In the genomic region with DNA sequence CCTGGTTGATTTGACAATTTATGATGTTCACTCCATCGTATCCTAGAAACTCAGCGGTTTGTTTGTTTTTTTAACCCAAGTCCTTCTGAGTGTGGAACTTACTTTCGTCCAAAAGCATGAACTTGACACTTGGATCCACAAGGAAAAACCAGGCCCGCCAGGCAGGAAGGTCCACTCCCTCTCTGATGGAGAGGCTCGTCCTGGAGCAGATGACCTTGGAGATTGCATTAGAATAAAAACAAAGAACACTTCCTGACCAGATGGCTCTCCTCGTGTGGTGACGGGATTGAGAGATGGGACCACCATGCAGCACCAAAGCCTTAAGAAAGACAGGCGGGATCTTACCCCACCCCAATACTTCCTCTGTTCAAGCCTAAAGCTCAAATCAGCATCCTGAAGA, we compare ENCODE assay signal across 9 mouse cellular contexts. TPM values are rescaled to one million over a fixed set of nuclear protein-coding genes. Genes with fewer than 3 reads are reported as not detected.
DNase-seq lines count a peak whose midpoint lies in the region; ATAC-seq lines count a peak whose summit lies in the region.
"Had no signal": no experiment of that assay in that cellular context is flagged by ENCODE, and none has a peak within 500 bp of the region (broad histone marks: within the 10 kb centered on the region; RNA-seq: fewer than 3 reads in every experiment).

No protein-coding gene starts in this region.

- peak; percentile 44 for DNase-seq in gastrocnemius, postnatal 14 days
- DNase-seq in gastrocnemius, adult 8-10 months (ENCODE audit: low spot score in 2 of 2) = no peak
- peak; percentile 46 for DNase-seq in adrenal gland, postnatal 14 days
- DNase-seq in heart, postnatal 36 days = peak; percentile 51 to 52
- DNase-seq in lung, postnatal 10 days = peak; percentile 52
- DNase-seq in thymus, postnatal 14 days = no peak
- DNase-seq in testis, postnatal 14 days (ENCODE audit: low spot score) = no peak

- intact Hi-C loops in gastrocnemius, postnatal 14 days (cut with DNase I; ENCODE audit: low total_unique reads) = no loop called here
- intact Hi-C loops in heart, postnatal 36 days (cut with DNase I) = loop anchor here (1.0 kb wide), 1 partner anchor 50 kb away; no protein-coding TSS in a partner anchor

- ATAC-seq in megakaryocyte, adult 5-6 weeks (ENCODE audit: poor library complexity, severe bottlenecking) = no peak

RNA-seq across cellular contexts. Expression of gene Apod, which starts 12.1 kb away (rescaled TPM):
- 10 to 100 TPM; 11.1 to 24.4 TPM for total RNA-seq in gastrocnemius, postnatal 14 days (2021)
- 10 to 100 TPM; 12.2 to 60.0 (median 32.3) TPM for total RNA-seq in gastrocnemius, adult 8-10 months (2022)
- total RNA-seq in adrenal gland, postnatal 14 days (2021) = 5.8 and 10.8 TPM in 2 replicates
- total RNA-seq in heart, postnatal 36 days (2021) = 1 to 10 TPM; 3.8 to 7.2 TPM
- total RNA-seq in megakaryocyte, adult 5-6 weeks (2015) = 0.33 and 1.3 TPM in 2 replicates
- 0.33 and 0.53 TPM in 2 replicates for total RNA-seq in megakaryocyte, adult 5-6 weeks (2017)
- total RNA-seq: megakaryocyte progenitor cell, adult 5-6 weeks had no signal

RNA-seq across cellular contexts. Expression of gene Ppp1r2, which starts 51.6 kb away (rescaled TPM):
- total RNA-seq in gastrocnemius, postnatal 14 days (2021) = 10 to 100 TPM; 71.6 to 76.0 TPM
- 10 to 100 TPM; 71.4 to 96.4 (median 80.9) TPM for total RNA-seq in gastrocnemius, adult 8-10 months (2022)
- total RNA-seq in adrenal gland, postnatal 14 days (2021) = 82.3 and 88.3 TPM in 2 replicates
- 10 to 100 TPM; 82.1 to 83.7 TPM for total RNA-seq in heart, postnatal 36 days (2021)
- 85.4 and 90.2 TPM in 2 replicates for total RNA-seq in megakaryocyte, adult 5-6 weeks (2015)
- total RNA-seq in megakaryocyte, adult 5-6 weeks (2017) = 58.6 and 59.5 TPM in 2 replicates

Comparison
In these comparisons a context has a peak if more than half of its experiments do, and no peak if none do; other contexts are left out.
1. DNase-seq: peak in gastrocnemius, postnatal 14 days (single experiment), adrenal gland, postnatal 14 days (single experiment), heart, postnatal 36 days (2 of 2) and lung, postnatal 10 days (single experiment); none in gastrocnemius, adult 8-10 months (0 of 2), thymus, postnatal 14 days (single experiment) and testis, postnatal 14 days (single experiment).